Mouse (Mus musculus): ENCODE measurements around the gene Cldnd1.

Gene Cldnd1

DNA sequence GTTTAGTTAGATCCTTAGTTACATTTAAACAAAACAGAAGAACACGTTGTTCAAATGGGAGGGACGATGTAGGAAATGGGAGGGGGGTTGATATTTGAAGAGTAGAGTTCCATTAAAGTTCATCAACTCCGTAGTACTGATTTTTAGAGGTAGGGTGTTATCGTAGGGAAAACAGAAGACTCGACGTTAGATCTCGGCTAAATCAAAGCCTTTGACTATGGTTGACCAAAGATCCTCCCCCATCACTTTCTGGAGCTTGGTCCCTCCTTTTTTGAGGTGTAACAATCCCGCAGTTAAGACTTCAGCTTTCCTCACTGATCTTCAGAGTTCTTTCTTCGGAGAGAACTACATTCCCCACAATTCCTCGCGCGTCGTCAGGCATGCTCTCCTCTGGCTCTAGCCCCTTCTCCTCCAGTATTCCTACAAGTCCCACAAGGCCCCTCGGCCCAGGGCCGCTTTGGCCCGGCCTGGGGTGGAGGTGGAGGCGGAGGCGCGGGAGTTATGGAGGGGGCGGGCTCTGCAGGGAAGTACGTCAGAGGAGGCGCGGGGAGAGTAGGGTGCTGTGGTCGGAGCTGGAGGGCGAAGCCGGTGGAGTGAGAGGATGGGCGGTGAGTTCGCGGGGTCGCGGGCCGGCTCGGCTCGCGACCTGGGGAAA lies at the start of gene Cldnd1:
TSS of gene Cldnd1 (plus strand) at position 434 of the 655 bp plus-strand sequence.
- peak; percentile 99 for DNase-seq (ENCODE audit: low read depth, low spot score)

DNA sequence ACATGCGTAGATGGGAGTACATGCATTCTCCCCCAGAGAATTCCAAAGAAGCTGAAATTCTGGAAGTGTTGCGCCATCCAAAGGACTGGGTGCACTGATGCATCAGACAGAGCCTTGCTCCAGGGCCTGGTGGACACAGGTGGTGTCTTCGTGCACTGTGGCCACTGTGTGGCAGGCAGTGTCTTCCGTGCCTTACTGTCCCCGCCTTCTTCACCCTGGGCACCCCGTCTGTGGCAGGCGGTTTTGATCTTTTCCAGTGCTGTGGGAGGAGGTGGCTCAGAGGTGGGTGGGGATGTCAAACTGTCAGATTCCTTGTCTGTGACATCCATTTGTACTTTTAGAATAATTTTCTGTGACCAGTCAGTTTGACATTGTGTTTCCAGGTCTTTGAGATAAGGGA lies 49.0 kb upstream of the Cldnd1 start:
- peak; percentile 46 for DNase-seq (ENCODE audit: low read depth, low spot score)

DNA sequence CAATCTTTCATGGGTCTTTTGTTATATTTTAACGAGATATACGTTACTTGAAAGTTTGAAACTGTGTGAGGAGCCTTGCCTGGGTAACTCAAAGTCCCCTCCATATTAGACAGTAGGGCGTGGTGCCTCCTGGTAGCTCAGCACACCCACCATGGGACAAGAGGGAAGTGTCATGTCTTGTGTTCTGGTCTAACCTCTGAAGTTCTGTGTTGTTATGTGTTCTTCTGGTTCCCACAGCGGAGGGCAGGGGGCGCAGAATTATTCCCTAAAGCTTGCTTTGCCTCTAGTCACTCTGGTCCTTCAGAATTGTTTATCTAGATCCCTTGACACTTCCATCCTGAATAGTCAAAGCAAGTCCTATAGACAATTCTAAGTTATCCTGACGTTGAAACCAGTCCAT lies 45.7 kb upstream of the Cldnd1 start:
- no peak for DNase-seq (ENCODE audit: low read depth, low spot score)

DNA sequence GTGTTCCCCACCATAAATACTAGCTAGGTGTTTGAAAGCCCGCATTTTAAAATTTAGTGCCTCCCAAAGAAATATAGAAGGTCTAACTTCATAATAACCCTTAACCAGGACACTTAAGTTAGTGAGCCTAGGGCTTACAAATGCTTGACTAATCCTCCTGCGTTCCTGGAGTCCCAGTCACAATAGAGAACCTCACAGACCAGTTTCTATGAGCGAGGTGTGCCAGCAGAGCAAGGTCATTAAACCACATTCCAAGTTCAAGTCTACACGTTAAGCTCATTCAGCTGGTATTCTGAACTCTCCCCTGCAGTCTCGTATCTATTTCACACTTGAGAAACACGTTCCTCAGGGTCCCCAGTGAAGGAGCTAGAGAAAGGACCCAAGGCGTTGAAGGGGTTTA lies 44.8 kb upstream of the Cldnd1 start:
- no peak for DNase-seq (ENCODE audit: low read depth, low spot score)

DNA sequence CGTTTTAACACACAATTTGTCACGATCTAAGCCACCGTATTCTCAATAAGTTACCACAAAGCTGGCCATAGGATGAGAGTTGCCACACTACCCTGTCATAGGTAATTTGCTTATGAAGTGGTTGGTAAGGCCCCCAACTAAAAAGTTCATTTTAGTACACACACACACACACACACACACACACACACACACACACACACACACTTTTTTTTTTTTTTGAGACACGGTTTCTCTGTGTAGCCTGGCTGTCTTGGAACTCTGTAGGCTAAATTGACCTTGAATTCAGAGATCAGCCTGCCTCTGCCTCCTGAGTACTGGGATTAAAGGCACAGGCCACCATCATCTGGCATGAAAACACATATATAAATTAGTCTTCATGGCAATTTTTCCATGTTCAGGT lies 43.8 kb upstream of the Cldnd1 start:
- DNase-seq (ENCODE audit: low read depth, low spot score): no peak

DNA sequence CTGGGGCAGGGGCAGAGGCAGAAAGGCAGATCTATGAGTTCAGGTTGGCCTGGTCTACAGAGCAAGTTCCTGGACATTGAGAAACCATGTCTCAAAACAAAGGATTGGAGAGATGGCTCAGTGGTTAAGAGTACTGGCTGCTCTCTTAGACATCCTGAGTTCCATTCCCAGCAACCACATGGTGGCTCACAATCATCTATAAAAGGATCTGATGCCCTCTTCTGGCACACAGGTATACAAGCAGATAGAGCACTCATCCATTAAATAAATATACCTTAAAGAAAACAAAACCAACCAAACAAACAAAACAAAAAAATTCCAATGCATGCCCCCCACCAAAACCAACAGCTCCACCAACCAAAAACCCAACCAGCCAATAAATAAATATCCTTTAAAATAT lies 43.2 kb upstream of the Cldnd1 start:
- no peak for DNase-seq (ENCODE audit: low read depth, low spot score)

DNA sequence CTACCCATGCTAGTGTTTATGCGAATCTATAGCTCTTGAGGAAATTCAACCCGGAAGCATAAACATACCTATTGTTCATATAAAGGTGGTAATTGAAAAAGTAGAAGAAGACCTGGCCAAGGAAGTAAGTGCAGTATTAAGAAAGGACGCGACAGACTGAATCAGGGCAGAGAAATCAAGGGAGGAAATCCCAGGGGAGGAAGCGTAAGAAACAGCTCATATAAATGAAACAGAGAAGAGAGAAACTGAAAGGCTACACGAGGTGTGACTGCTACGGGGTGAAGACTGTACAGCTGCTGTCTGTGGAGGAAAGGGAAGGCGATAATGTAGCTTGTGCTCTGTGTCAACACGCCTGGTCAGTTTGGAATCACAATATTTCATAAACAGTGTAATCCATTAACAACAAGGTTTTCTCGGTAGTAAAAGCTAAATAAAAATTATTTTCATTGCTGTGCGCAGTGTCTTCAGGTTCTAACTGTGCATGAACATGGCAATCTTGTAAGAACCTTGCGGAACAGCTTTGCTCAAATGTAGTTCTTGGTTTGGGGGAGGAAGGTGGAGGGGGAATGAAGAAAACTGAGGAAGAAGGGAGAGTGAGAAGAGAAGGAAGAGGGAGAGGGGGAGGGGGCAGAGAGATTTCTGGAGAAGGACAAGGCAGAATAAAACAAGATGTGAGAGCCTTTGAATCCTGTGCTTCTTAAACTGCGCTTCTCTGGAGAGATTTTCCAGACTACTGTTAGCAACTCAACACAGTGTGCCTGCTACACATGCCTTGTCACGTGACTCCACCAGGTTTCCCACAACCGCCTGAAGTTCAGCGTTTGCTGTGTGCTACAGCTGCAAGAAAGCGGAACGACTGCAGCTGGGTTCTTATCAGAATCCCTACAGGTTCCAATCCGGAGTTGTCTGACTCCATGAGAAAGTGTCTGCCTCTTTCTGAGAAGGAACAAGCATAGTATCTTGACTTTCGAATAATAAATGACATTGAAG lies 41.9 kb upstream of the Cldnd1 start:
- peak; percentile 45 for DNase-seq (ENCODE audit: low read depth, low spot score)

DNA sequence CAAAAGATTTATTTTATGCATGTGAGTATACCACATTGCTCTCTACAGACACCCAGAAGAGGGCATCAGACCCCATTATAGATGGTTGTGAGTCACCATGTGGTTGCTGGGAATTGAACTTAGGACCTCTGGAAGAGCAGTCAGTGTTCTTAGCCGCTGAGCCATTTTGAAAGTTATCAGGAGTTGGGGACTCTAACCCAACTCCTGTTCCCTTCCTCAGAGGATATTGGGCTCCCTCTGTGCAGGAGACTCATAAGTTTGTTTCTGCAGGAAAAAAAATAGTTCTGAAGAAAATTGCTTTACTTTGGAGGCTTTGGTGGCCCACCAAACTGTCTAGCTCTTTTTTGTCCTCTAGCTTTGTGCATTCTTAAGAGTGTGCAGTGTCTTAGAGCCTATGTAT lies 39.2 kb upstream of the Cldnd1 start:
- no peak for DNase-seq (ENCODE audit: low read depth, low spot score)

DNA sequence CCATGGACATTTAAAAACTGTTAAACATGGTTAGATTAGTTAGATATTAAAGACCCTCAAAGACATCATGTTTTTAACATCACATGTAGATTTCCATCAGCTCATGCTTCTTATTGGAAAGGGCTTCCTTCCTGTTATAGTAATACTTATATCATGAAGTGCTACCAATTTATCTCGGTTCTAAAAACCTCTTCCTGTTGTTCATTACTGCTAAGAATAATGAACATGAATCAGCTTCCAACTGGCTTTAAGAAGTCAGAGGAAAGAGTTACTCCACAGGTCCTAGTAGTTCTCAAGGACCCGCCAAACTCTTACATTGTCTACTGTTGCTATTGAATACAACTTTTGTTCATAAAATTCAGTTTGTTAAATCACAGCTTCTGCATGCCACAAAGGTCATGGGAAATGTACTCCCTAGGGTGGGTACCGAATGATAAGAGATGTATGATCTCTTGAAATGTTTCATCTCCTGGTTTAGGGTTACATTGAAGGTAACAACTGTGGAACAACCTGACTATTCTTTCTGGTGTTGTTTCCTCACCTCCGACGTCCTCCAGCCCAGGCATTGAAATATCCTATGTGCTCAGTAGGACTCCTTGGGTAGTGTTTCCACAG lies 38.0 kb upstream of the Cldnd1 start:
- no peak for DNase-seq (ENCODE audit: low read depth, low spot score)

DNA sequence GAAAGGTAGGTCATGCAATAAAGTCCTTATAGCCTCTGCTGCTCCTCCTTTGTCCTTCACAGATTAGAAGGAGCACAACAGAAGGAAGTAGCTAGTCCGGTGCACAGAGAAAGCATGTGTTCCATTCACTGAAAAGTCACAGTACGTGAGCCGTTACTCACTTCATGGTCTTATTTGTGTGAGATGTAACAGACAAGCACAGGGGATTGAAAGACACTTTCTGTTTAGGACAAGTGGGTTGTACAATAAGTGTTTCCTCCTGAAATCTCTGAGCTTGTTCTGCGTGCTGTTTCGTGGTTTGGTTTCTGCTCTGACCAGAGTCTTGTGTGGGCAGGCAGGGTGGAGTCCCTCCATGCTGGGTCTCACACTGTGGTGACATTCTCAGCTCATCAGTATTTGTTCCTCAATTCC lies 37.4 kb upstream of the Cldnd1 start:
- no peak for DNase-seq (ENCODE audit: low read depth, low spot score)

DNA sequence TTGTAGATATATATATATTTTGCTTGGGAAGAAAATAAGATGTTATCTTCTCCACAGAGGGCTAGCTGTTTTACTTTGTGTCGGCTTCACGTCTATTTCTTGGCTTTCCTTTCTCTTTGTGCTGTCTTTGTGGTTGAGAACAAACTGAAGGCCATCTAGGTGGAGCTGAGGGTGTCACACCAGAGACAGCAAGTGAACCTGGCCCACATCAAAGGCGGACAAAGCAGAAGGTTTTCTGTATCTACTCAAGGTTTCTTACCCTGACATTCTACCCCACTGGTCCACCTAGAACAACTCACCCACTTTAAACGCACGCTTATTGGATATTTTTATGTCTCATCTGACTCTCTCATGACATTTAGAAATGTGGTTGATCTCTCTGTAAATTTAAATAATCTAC lies 33.6 kb upstream of the Cldnd1 start:
- DNase-seq (ENCODE audit: low read depth, low spot score): no peak

DNA sequence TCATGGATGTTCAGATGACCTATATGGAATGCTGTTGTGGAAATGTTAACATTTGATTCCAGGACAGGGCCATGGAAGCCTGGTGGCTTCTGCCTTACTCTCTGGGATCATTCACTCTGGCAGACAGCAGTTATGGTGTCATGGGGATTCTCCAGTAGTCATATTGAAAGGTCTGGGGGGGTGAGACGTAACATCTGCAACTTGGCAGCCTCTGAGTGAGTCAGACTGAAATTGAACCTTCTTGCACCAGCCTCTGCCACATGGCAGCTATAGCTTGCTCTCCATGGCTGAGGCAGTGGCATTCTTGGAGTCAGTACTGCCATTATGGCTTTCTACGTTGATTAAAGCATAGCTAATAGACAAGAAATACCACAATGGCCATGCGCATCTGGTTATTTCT lies 30.9 kb upstream of the Cldnd1 start:
- no peak for DNase-seq (ENCODE audit: low read depth, low spot score)

DNA sequence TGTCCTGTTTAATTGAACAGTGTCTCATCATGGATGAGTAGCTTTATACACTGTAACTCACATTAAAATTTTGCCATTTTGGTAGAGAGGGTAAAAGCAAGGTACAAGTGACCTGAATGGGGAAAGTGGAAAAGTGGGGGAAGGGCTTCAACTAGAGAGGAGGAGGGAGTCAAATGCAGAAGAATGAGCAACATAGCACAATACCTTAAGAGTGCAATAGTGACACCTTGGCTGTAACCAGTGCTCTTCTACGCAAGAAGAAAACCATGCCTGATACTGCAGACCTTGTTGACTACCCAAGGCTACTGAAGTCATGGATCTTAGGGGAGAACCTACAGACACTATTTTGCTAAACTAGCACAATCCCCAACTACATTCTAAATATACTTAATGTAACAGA lies 30.4 kb upstream of the Cldnd1 start:
- DNase-seq (ENCODE audit: low read depth, low spot score): no peak

DNA sequence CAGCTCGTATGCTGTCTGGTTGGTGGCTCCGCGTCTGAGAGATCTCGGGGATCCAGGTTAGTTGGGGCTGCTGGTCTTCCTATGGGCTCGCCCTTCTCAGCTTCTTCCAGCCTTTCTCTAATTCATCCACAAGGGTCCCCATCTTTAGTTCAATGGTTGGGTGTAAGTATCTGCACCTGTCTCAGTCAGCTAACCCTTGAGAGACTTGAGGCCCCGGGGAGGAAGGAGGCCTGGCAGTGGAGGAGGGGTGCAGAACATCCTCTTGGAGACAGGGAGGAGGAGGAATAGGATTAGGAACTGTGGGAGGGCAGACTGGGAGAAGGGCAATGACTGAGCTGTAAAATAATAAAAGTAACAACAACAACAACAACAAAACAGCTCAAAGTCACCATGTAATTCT lies 27.5 kb upstream of the Cldnd1 start:
- no peak for DNase-seq (ENCODE audit: low read depth, low spot score)

DNA sequence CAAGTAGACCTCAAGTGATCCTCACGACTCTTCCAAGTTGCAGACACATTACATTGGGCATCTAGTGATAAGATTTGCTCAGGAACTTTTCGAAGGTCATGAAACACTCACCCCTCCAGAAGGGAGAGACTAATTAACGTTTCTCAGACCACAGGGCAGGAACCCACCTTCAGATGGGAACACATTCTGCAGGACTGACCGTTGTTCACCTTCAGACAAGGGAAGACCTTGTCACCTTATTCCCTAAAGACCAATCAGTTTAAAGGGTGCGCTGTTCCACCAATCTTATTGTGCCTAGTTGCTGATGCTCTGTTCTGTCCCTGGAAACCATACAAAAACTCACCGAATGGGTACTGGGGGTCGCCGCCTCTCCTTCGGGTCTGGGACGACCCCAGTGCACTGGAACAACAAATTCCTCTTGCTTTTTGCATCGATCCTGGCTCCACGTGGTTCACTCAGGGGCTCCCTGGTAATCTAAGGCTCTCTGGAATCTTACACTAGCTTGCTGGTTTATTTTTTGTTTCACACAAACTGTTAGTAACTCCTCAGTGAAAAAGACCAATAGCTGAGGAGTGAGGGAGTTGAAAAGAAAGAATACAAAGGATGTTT lies 26.8 kb upstream of the Cldnd1 start:
- no peak for DNase-seq (ENCODE audit: low read depth, low spot score)

DNA sequence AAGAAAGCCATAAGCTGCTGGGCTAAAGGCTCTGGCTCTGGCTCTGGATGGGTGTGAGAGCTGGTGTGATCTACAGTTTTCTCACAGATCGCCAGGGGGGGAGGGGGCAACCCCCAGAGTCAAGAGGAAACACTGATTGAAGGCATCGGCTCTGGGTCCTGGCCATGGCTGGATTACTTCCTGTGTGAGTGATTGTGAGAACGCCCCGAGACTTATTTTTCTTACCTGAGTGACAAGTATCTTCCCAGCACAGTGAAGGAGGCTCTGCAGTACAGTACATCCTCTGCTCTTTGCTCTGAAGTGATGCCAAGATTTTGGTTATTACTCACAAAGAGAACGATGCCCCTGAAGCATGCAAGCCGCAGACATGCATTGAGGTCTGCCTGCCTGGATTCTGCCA lies 25.9 kb upstream of the Cldnd1 start:
- DNase-seq (ENCODE audit: low read depth, low spot score): no peak

DNA sequence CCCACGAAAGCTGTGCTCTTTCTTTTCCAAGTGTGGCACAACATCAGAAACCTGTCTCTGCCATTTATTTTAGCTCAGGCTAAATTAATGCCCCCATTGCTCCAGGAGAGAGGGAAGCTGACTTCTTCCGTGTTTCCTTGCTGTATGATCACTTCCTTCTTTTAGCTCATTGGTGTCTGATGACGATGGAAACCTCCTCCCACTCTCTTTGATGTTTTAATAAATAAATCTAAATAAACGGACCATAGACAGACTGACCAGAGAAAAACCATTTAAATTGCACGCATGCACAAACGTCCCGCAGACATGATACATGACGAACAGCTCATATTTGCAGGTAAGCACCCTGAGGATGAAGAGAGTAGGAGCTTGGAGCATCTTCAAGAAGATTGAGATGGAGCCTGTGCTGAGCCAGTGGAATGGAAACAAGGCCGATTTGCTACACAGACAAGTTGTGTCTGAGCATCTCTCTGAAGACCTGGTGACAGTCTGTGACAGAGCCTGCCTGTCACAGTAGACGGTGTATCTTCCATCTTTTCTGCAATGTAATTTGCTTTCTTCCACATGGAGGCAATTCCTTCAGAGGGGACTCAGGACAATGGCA lies 25.3 kb upstream of the Cldnd1 start:
- no peak for DNase-seq (ENCODE audit: low read depth, low spot score)

DNA sequence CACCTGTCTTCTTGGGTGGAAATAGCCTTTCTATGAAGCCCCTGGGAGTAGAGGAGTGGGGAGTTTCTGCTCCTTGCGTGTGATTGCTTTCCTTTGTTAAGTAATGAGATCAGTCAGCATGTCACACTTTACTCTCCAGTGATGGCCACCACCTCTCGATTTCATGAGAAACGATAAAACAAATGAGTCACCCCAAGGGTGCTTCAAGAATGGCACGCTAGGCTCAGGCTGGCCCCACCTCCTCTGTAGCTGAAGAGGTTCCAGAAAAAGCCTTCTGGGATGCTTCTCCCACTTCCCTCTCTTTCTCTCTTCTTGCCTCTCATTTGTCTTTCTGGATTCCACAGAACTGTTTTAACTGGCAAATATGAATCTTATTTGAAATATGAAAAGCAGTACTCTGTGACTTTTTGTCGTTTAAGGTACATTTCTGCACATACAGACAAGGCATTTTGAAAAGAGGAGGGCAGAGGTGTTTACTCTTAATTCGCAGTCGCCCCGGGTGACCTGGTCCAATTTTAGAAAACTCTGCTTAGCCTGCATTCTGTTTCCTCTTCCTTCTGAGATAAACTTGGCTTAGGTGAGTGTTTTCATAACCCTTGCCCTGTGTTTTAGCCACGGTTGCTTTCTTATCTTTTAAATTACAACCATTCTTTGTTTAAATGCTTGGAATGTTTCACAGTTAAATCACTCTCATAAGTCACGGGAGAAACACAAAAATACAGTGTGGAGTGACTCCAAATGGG lies 24.2 kb upstream of the Cldnd1 start:
- DNase-seq (ENCODE audit: low read depth, low spot score): peak; percentile 51

DNA sequence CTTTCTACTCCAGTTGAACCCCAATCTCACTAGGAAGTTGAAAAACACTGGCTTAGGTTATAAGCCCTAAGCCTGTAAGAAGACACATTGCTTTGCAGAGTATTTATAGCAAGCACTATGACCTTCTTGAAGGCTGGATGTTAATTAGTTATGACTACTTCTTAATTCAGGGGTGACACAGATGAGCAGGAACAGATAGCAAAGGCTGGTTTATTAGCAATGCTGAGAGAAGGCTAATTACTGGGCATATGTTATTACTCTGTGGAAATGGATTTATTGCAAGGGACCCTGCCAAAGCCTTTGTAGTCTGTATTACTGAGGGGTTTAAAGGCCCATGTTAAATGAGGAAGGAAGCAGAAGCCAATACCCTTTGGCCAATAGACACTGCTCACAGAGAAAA lies 22.7 kb upstream of the Cldnd1 start:
- DNase-seq (ENCODE audit: low read depth, low spot score): no peak

DNA sequence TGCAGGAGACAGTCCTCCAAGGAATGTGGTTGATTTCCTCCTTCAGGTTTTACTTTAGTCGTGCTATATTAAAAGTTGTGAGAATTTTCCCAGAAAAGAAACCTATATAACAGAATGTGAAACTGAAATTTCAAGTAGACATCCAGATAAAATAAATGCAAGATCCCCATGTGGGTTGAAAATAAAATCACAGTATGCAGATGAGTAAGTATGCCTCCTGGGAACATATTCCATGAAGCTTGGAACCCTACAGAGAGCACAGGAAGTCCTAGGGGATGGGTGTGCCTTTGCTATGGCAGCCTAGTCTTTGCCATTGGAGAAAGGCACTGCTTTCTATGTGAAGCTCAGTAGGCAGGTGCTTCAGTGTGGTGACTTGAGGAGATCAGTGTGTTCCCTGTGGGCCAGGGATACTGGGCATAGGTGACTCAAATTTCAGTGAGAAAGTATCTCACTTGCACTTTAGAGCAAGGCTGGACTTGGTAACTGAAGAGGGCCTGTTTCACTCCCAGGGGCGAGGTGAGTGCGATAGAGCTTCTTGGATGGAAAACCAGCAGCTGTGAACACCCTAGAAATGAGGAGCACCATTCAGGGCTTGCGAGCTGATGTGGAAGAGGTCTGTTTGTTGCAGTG lies 20.3 kb upstream of the Cldnd1 start:
- peak; percentile 62 for DNase-seq (ENCODE audit: low read depth, low spot score)
